Mouse (Mus musculus) frontal cortex, postnatal 14 days (tissue): ENCODE results near the gene Mrps10.
"Not testable (repeated sequence)": the region's sequence is repeated elsewhere in the genome, so short reads cannot be mapped to it uniquely, and the experiment has no call there.

Source experiments
- DNase-seq, 2 experiments: peaks; one replicate each; pipeline ENCODE4 v3.0.0; 2022; ENCODE audit warnings: low spot score in 2 of 2

Gene Mrps10

DNA sequence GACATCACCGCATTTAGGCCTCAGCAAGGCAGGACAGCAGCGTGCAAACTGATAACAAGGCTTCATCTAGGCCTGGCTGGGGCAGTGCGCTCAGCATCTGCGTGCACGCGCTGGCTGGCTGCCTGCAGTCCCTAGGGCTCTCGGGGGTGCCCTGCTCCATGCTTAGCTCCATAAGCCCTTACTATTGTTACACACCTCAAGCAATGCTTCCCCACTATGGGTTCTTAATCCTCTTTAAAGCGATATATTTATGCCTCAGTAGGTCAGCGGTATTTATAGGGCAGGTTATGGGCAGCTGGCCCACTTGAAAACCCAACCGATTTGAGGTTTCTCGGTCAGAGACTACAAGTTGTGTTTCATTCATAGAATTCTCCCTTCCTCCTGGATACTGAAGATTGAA is 13.2 kb downstream of the Mrps10 start:
- no peak for DNase-seq

DNA sequence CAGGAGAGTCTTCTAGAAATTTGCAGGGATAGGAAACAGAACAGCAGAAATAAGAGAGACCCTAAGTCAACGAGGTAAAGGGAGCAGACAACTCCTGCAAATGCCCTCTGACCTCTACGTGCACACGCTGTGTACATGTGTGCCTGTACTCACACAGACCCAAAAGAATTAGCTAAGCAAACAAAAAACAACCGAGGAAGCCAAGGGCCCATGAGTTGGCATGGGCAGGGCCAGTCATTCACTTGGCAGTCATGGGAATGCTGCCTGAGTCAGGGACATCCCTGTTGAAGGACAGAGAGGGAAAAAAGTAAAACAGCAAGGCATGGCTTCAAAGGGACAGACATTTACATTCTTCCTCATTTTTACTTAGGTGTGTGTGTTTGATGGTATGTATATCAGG is 14.6 kb downstream of the Mrps10 start:
- DNase-seq = no peak

DNA sequence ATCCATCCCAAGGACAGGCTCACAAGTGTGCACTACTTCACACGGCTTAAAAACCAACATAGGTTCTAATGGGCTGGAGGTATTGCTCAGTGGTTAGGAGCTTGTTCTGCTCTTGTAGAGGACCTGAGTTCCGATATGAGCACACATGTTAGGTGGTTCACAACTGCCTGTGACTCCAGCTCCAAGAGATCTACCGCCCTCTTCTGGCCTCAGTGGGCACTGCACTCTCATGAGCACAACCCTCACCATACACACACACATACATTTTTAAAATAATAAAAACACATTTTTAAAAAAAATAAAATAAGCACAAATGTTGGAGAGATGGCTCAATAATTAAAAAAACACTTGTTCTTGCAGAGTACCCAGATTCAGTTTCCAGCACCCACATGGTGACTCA is 15.4 kb downstream of the Mrps10 start:
- no peak for DNase-seq

DNA sequence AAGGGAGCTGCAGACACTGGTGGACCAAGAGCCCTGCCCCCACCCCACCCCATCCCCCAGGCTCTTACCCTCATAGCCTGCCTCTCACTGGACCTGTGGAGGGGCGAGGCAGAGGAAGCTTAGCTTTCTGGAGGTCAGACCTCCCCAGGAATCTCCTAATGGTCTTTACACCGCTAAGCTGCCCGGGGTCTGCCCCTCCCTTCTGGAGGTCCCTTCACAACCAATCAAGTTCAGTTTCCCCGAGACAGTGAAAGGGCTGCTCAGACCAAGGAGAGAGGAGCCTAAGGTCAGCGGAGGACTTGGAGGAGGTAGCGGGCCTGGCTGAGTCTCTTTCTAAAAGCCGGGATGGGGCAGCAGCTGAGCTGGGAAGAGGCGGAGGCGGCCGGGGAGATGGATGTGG is 16.5 kb downstream of the Mrps10 start, which contains the start of gene Guca1b:
TSS of gene Guca1b (plus strand) at position 249 of the 400 bp plus-strand sequence.
- no peak for DNase-seq

DNA sequence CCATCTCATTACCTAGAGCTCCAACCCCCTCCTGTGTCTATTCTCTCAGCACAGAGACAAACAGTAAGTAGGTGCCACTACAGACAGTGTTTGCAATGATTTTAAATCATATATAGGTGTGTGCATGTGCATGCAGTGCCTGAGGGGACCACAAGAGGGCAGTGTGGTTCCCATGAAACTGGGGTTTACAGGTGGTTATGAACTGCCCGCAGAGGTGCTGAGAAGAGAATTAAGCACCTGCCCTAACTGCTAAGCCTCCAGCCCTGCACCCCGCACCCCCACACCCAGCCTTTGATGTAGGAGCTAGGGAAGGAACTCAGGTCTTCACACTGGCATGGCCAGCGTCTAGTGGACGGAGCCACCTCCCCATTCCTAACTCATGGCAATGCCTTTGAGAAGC is 18.0 kb downstream of the Mrps10 start:
- DNase-seq = no peak

DNA sequence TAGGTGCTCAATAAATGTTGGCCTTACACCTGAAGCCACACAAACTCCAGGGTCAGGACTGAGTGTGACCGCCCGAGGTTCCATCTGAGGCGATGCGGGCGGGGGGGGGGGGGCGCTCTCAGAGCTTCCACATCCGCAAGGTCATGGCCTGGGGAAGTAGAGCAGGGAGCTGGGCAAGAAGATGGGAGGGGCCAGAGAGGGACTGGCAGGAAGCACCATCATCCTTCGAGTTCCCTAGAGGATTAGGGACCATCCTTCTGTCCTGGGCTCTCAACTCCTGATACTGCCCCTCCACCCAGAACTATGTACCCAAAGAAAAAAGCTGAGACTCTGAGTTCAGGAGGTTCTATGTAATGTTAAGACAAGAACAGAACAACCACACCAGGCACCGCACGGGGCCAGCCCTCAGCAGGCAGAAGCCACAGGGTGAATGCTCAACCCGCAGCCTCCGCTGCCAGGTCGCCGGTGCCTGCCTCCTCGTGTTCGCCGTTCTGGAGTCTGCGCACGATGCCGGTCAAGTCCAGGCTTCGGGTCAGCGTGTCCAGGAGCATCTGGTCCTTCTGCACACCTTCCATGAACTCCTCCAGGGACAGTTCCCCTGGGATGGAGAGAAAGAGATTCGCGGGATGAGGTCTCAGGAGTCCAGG is 25.7 kb downstream of the Mrps10 start:
- DNase-seq = no peak

DNA sequence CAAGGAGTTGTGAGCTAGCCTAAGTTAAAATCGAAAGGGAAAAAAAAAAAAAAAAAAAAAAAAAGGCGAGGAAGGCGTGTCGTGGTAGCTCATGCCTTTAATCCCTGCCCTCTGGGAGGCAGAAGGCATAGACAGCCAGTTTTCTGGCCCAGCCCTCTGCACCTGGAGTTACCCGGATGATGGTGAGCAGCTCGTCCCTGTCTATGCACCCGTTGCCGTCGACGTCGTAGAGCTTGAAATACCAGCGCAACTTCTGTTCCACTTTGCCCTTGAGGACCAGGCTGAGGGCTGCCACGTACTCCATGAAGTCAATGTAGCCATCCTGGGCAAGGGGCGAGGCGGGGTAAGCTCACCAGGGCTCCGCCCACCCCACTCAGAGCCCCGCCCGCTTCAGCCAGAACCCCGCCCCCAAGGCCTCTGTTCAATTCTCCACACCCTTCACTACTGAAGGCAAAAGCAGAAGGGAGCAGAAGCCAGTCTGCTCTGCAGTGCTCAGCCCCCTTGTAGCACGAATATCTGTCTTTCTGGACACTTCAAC is 26.8 kb downstream of the Mrps10 start:
- no peak for DNase-seq

DNA sequence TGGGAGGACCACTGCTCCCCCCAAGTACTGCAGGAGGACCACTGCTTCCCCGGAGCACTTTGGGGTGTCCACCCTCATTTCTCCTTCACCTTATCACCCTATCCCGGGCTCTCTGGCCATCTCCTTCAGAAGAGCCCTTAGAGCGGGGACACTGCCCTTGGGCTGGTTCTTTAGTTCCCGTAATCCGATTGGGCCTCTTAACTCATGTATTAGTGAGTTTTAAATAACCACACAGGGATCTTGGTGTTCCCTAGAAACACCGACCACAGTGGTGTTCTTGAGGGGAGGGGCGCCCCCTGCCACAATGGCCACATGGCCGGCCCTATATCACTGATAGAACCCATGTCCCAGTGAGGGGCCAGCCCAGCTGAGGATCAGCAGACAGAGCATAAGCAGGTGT is 30.4 kb downstream of the Mrps10 start:
- no peak for DNase-seq

DNA sequence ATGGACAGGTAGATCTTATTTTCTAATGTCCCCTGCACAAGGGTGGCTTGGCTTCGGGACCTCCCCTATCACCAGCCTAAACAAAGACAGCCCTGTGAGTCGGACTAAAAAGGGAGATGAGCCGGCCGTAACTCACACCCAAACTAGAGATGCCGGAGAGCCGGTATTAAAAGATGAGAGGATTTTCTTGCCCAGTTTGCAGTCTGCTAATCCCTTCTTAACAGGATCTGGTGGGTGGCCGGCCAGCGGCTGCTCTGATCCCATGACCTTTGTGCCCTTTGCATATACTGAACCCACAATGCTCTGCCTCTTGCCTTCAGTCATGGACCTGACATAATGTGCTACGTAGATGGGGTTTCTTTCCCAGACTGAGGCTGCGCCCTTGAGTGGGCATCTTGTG is 31.8 kb downstream of the Mrps10 start, which contains the start of gene Guca1a:
TSS of gene Guca1a (minus strand) at position 134 of the 400 bp plus-strand sequence.
- DNase-seq = no peak

DNA sequence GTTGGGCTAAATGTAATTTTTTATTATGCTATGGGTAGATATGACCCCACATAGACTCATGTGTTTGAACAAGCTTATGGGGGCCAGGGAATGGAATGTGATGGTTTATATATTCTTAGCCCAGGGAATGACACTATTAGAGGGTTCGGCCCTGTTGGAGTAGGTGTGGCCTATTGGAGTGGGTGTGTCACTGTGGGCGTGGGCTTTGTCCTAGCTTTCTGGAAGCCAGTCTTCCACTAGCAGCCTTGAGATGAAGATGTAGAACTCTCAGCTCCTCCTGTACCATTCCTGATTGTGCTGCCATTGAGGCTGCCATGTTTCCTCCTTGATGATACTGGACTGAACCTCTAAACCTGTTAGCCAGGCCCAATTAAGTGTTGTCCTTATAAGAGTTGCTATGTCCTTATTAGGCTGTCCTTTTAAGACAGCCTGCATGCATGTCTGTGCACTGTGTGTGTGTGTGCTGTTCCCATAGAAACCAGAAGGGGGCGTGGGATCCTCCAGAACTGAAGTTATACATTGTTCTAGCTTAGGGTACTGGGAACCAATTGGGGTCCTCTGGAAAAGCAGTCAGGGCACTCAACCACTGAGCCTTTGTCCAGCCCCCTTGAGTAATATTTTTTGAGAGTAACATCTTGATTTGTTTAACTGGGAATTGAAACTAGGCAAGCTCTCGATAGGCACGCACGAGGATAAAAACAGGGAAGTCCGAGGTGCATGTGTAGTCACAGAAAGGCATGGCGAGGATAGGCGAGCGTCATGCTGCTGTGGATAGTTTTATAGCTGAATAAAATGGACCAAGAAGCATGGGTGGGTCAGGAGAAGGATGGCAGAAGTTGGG is 39.2 kb downstream of the Mrps10 start:
- no peak for DNase-seq

DNA sequence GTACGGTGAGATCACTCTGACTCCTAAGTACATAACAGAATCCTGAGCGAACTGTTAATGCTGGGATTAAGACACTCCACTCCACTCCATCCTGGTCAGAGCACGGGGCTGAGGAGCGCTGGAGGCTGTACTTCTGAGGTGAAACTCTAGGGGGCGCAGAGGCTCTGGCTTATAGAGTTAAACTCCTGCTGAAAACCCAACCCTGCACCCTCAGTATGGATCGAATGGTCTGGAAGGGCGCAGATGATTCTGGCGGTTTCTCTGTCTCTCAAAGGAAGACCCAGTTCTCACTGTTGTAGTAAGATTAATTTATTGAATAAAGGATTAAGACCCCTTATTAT is 39.8 kb downstream of the Mrps10 start:
- DNase-seq = peak in 1 of 2 experiments; percentile 30

DNA sequence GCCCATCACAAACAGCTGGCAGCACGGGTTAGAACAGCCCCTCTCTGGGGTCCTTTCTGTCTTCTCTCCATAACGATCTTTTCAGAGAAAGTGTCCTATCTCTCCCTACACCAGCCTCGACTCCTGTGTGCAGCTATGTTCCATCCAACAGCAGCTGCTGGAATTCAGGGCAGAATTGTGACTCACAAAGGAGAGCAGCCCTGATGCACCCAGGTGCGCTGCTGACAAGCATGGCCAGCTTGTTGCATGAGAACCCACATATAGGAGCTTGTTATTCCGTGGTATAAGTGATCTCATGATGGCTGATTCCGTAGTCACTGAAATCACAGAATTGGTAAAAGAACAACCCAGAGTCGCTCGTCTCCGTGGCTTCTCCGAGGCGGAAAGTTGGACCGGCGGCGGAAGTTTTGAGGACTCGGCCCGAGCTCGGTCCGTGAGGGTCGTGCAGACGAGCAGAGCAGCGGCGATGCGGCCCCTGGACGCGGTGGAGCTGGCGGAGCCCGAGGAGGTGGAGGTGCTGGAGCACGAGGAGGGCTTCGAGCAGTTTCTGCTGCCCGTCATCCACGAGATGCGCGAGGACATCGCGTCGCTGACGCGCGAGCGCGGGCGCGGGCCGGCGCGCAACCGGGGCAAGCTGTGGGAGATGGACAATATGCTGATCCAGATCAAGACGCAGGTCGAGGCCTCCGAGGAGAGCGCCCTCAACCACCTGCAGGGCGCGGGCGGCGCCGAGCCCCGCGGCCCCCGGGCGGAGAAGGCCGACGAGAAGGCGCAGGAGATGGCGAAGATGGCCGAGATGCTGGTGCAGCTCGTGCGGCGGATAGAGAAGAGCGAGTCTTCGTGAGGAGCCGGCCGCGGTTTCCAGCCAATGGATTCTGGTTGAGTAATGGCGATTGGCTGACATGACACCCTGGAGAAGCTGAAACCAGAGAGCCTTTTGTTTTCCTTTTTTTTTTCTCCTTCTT is 41.5 kb downstream of the Mrps10 start:
- peak in 1 of 2 experiments; percentile 13 for DNase-seq

DNA sequence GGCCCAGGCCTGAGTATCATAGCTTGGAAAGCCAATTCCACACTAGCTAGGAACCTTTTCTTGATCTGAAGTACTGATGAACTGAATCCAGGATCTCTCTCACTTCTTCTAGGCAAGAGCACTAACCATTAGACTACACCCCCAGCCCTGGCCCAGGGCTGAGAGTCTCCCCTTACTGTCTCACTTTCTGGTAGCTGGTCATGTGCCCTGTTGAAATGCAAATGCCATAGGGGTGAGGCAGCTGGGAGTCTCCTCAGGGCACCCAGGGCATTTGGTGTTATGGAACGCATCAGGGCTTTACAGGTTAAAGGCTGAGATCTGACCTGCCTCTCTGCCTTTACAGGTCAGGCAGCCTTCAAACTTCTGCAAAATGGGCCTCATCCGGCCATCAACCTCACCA is 51.5 kb downstream of the Mrps10 start:
- no peak for DNase-seq

DNA sequence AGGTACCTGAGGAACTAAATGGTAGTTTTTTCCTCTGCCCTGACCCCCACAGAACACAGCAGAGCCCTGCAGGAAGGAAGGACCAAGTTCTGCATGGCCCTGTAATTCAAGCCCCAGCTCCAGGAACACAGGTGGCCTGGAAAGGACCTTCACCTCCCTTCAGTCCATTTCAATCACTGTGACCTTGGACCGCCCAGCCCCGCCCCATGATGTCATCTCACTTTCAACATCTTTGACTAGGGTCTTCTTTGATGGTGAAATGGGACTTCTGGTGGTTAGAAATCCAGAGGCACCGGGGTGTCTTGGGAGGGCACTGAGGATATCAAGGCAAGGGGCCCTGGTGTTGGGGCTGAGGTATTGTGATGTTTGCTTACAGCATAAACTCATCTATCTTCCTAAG is 52.9 kb downstream of the Mrps10 start:
- no peak for DNase-seq

DNA sequence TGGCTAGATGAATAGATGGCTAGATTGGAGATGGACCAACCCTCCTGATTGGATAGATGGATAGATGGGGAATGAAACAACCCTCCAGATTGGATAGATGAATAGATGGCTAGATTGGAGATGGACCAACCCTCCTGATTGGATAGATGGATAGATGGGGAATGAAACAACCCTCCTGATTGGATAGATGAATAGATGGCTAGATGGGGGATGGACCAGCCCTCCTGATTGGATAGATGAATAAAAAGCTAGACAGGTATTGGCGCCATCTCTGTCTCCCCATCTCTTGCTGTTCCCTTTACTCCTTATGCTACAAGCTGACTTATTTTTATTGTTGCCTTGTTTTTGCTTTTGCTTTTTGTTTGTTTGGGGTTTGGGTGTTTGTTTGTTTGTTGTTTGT is 53.9 kb downstream of the Mrps10 start:
- DNase-seq = not testable (repeated sequence)

DNA sequence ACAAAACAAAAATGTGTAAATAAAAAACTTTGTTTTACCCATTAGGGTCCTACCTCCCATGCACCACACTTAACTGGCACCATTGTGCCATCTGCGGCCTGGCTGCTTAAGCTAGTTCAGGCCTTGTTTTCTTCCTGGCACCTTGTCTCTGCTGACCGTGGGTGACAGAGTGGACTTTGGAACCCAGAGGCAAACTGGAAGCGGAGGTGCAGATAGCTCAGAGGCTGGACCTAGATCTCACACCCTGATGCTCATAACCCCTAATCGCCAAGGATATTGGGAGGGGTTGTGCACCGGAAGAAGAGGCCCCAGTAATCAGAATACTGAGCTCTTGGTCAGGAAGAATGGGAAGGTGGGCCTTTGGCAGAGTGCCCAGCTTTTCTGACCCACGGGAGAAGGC is 55.5 kb downstream of the Mrps10 start:
- DNase-seq = no peak

DNA sequence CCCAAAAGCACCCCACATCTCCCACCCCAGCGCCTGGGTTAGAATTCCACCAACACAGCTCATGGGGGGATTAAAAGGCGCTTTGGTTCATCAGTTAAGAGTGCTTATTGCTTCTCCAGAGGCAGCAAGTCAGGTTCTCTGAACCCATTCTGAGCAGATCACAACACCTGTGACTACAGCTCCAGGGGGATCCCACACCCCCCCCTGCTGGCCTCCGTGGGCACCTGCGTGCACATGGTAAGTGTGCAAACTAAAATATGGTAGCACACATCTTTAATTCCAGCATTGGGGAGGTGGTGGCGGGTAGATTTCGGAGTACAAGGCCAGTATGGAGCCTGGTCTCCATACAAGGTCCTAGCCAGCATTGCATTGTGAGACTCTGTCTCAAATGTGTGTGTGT is 58.6 kb downstream of the Mrps10 start:
- DNase-seq = no peak

DNA sequence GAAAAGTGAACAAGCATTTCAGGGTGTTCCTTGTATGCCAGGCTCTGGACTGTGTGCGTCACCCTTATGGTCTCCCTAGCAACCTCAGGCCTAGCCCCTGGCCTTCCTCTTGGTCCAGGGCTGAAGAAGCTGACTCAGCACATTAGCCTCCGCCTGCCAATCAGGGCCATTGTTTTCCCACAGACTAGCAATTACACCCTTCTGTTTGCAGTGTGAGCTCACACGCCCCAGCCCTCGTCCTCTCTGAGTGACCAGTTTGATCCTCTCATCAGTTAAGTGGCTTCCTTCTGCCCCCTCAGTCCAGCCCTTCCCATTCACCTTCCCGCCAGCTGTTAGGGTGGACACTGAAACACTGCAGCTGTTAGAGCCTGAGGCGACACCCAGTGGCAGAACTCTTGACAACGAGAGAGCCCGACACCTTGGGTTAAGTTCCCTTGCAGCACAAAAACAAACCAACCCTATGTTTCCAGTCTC is 60.2 kb downstream of the Mrps10 start:
- DNase-seq = no peak

DNA sequence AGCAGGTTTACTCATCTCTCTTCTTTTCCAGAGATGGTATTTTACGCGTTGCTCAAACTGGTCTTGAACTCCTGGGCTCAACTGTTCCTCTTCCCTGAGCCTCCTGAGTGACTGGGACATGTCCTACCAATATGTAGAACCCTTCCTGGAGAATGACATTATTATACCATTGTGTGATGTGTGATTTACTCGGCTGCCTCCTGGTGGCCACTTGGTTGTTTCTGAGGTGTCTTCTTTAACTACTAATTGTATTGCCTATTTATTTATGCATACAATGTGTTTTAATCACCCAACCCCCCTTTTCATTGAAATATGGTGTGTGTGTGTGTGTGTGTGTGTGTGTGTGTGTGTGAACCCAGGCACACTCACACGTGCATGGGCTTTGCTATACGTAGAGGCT is 62.1 kb downstream of the Mrps10 start:
- no peak for DNase-seq
